Mouse (Mus musculus): ENCODE data around the gene Prep. TPM values are rescaled to one million over a fixed set of nuclear protein-coding genes. Genes with fewer than 3 reads are reported as not detected.
"Not testable (repeated sequence)": the region's sequence is repeated elsewhere in the genome, so short reads cannot be mapped to it uniquely, and the experiment has no call there.

Gene Prep
- polyA plus RNA-seq, 1 experiment, result 4.0 TPM

DNA sequence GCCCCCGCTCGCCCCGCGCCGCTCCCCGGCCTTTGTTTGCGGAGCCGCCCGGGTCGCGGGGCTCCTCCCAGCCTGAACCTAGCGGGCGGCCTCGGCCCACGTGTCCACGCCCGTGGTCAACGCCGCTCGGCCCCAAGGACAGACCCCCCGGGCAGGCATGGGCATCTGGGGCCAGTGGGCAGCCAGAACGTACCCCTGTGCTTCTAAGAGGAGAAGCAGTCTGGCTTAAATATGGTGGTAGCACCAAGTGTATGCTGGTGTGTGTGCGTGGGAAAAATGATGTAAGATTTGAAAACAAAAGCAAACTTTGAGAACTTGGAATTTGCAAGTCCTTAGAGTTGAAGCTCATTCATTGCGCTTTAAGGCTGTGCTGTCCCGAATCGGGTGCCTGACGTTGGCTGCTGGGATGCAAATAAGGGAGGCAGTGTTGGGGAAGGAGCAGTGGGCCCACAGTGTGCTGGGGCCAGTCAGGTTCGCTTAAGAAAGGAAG lies 478 bp downstream of the Prep start:
- Histone ChIP-seq H3K4me1 (ENCODE audit: control insufficient read depth, insufficient read depth, insufficient read length, low read length) (0 out of 2 replicates have a peak, but pooled peaks cover 4% of the 10 kb centered on the region), H3K27ac (replicated peaks; ENCODE audit: low read depth, low read length) (no peak overlapping the region; the same call in 1 of the 2 replicates), H3K4me3 (ENCODE audit: insufficient read depth, low read depth, low read length) (peak overlapping the region; percentile 81)

GRCm38 (mm10) chr10:45069557-45069956 lies 2.6 kb downstream of the Prep start:
- Histone ChIP-seq H3K4me1 (ENCODE audit: control insufficient read depth, insufficient read depth, insufficient read length, low read length) (0 out of 2 replicates have a peak, but pooled peaks cover 4% of the 10 kb centered on the region), H3K27ac (replicated peaks; ENCODE audit: low read depth, low read length) (no peak overlapping the region), H3K4me3 (ENCODE audit: insufficient read depth, low read depth, low read length) (no peak overlapping the region)

GRCm38 (mm10) chr10:45070362-45070761 lies 3.4 kb downstream of the Prep start:
- Histone ChIP-seq H3K4me1 (ENCODE audit: control insufficient read depth, insufficient read depth, insufficient read length, low read length) (0 out of 2 replicates have a peak, but pooled peaks cover 4% of the 10 kb centered on the region), H3K27ac (replicated peaks; ENCODE audit: low read depth, low read length) (no peak overlapping the region), H3K4me3 (ENCODE audit: insufficient read depth, low read depth, low read length) (no peak overlapping the region)

GRCm38 (mm10) chr10:45070929-45071813 lies 4.2 kb downstream of the Prep start:
- no peak overlapping the region for H3K4me3 ChIP-seq (ENCODE audit: insufficient read depth, low read depth, low read length)
- 0 out of 2 replicates have a peak, but pooled peaks cover 3% of the 10 kb centered on the region for H3K4me1 ChIP-seq (ENCODE audit: control insufficient read depth, insufficient read depth, insufficient read length, low read length)
- H3K27ac ChIP-seq (replicated peaks; ENCODE audit: low read depth, low read length), result no peak overlapping the region

- H3K27ac ChIP-seq (replicated peaks; ENCODE audit: low read depth, low read length), result no peak overlapping the region
- H3K4me1 ChIP-seq (ENCODE audit: control insufficient read depth, insufficient read depth, insufficient read length, low read length), result 0 out of 2 replicates have a peak, but pooled peaks cover 2% of the 10 kb centered on the region
- H3K4me3 ChIP-seq (ENCODE audit: insufficient read depth, low read depth, low read length), result no peak overlapping the region
Measured at GRCm38 (mm10) chr10:45072339-45072738, 5.3 kb downstream of the Prep start.

- no peak overlapping the region for H3K4me3 ChIP-seq (ENCODE audit: insufficient read depth, low read depth, low read length)
- H3K27ac ChIP-seq (replicated peaks; ENCODE audit: low read depth, low read length), result no peak overlapping the region
- H3K4me1 ChIP-seq (ENCODE audit: control insufficient read depth, insufficient read depth, insufficient read length, low read length), result 0 out of 2 replicates have a peak, but pooled peaks cover under 1% of the 10 kb centered on the region
Measured at GRCm38 (mm10) chr10:45074543-45074942, 7.5 kb downstream of the Prep start.

DNA sequence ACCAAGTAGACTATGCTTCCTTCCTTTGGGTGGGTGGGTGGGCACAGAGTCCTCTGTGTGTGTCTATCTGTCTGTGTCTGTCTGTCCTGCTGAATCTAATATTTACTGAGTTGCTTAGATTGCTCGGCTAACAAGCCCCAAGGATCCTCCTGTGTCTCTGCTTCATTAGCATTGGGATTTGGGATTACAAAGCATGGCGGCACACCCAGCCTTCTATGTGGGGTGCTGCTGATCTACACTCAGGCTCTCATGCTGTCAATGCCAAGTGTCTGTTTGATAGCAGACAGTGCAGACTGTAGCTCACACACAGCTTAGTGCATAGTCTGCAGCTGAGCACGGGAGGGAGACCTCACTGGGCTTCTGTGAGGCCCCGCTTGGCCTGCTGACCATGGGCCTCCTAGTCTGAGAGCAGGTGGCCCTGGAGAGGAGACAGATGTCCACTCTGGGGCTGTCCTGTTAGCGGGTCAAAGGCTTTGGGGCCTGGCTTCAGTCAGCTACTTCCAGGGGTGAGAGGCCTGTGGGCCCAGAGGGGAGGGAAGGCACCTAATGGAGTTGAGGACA lies 8.6 kb downstream of the Prep start:
- Histone ChIP-seq H3K4me3 (ENCODE audit: insufficient read depth, low read depth, low read length) (no peak overlapping the region), H3K4me1 (ENCODE audit: control insufficient read depth, insufficient read depth, insufficient read length, low read length) (no peaks in the 10 kb centered on the region)

DNA sequence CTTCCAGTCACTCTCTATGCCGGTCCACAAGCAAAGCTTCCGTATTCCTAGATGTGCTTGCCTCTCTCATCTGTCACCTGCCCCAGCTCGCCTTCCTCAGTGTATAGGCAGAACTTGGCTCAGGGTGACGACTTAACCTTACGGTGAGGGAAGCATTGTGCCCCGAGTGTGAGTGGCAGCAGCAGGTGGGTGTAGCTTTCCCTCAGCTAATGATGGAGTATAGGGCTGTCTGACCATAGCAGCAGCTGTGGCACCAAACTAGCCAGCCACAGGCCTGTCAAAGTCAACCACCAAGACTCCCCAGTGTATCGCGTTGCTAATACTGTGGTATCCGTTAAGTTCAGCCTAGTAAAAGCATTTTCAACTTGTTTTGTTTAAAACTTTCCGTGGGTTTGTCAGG lies 9.6 kb downstream of the Prep start:
- Histone ChIP-seq H3K4me3 (ENCODE audit: insufficient read depth, low read depth, low read length) (no peak overlapping the region), H3K27ac (replicated peaks; ENCODE audit: low read depth, low read length) (no peak overlapping the region)

More for the DNA sequence above, 8.6 kb downstream of the Prep start:
- no peak overlapping the region for H3K27ac ChIP-seq (replicated peaks; ENCODE audit: low read depth, low read length)

GRCm38 (mm10) chr10:45077353-45077752 lies 10.3 kb downstream of the Prep start:
- H3K27ac ChIP-seq (replicated peaks; ENCODE audit: low read depth, low read length), result no peak overlapping the region
- no peaks in the 10 kb centered on the region for H3K4me1 ChIP-seq (ENCODE audit: control insufficient read depth, insufficient read depth, insufficient read length, low read length)
- H3K4me3 ChIP-seq (ENCODE audit: insufficient read depth, low read depth, low read length), result no peak overlapping the region

More for the DNA sequence above, 9.6 kb downstream of the Prep start:
- no peaks in the 10 kb centered on the region for H3K4me1 ChIP-seq (ENCODE audit: control insufficient read depth, insufficient read depth, insufficient read length, low read length)

DNA sequence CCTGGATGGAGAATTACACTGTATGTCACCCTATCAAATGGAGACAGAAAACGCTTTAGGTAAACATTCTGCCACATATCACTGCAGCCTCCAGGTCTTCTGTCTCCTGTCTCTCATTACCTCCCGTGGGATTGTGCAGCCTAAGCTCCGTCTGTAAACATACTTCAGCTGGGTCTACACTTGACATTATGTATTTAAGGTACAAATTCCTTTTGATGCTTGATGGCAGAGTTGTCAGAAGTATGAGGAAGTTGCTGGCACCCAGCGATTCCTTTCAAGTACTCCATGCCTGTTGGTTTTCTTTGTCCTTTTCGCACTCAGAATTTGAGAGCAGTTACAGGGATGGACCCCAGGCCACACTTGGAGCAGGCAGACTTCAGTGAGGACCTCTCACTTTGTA lies 12.8 kb downstream of the Prep start:
- no peak overlapping the region for H3K27ac ChIP-seq (replicated peaks; ENCODE audit: low read depth, low read length)
- H3K4me1 ChIP-seq (ENCODE audit: control insufficient read depth, insufficient read depth, insufficient read length, low read length), result no peaks in the 10 kb centered on the region
- H3K4me3 ChIP-seq (ENCODE audit: insufficient read depth, low read depth, low read length), result no peak overlapping the region

DNA sequence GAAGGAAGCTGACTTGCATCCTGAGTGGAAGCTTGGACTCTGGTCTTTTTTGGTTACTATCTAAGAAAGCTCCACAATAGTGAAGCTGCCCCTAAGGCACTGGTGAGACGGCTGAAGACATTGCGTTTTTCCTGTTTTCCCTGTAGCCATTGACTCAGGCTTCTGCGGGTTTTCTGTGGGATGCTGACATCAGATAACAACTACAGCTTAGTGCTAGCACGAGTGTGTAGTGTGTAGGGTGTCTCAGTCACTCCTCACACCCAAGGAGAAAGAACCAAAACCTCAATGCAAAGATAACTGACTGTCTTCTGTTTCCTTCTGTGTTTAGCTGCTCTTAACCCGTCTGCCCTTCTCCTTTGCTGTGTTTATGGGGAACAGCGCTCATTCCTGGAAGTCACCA lies 13.5 kb downstream of the Prep start:
- Histone ChIP-seq H3K4me3 (ENCODE audit: insufficient read depth, low read depth, low read length) (no peak overlapping the region), H3K4me1 (ENCODE audit: control insufficient read depth, insufficient read depth, insufficient read length, low read length) (no peaks in the 10 kb centered on the region), H3K27ac (replicated peaks; ENCODE audit: low read depth, low read length) (no peak overlapping the region)

DNA sequence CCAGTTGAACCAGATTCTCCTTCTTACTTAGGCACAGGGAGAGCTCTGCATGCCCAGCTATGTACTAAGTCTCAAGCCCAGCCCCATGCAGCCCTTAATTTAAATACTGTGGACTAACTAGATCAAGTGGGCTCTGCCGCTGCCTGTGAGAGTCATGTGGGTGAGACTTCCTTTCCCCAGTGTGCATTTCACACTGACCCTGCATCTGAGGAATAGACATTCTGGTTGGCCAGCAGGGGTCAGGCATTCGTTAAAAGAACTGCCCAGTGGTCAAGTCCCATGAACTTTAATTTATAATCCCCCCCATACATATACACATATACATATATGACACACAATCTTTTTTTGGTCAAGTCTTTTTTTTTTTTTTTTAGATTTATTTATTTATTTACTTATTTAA lies 15.7 kb downstream of the Prep start:
- Histone ChIP-seq H3K4me3 (ENCODE audit: insufficient read depth, low read depth, low read length) (no peak overlapping the region), H3K4me1 (ENCODE audit: control insufficient read depth, insufficient read depth, insufficient read length, low read length) (no peaks in the 10 kb centered on the region), H3K27ac (replicated peaks; ENCODE audit: low read depth, low read length) (no peak overlapping the region)

- H3K4me1 ChIP-seq (ENCODE audit: control insufficient read depth, insufficient read depth, insufficient read length, low read length); H3K4me3 ChIP-seq (ENCODE audit: insufficient read depth, low read depth, low read length); H3K27ac ChIP-seq (replicated peaks; ENCODE audit: low read depth, low read length): not testable (repeated sequence)
Measured at GRCm38 (mm10) chr10:45084002-45084401, 17.0 kb downstream of the Prep start.

DNA sequence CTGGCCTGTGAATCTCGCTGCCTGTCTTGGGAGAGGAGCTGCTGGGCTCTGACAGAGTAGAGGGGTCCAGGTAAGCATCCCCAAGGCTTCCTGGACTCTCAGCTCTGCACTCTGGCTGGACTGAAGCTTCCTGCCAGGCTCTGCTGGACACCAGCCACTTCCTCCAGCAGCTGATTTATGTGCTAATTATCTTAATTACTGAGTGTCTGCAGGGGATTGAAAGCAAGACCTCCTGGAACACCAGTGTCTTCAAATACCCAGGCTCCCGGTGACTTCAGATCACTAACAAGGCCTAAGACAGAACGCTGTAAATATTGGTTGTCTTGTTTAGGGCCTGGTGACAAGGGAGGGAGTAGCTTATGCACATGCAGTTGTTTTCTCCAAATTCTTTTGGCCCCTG lies 17.5 kb downstream of the Prep start:
- Histone ChIP-seq H3K4me3 (ENCODE audit: insufficient read depth, low read depth, low read length) (no peak overlapping the region), H3K27ac (replicated peaks; ENCODE audit: low read depth, low read length) (no peak overlapping the region), H3K4me1 (ENCODE audit: control insufficient read depth, insufficient read depth, insufficient read length, low read length) (no peaks in the 10 kb centered on the region)

DNA sequence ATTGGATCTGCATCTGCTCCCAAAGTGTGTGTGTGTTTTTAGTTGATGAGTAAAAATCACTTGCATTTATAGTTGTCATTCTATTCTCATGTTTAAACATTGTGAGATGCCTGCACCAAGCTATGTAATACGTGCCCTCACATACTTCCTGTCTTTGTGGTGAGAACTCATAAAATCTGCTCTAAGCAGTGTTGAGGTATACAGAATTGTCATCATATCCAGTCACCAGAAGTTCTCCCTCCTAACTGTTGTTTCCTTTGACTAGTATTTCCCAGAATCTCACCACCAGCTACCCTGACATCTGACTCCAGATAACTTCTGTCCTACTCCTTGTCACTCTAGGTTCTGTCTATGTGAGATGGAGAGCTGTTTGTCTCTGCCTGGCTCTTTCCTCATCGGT lies 18.3 kb downstream of the Prep start:
- Histone ChIP-seq H3K4me1 (ENCODE audit: control insufficient read depth, insufficient read depth, insufficient read length, low read length) (no peaks in the 10 kb centered on the region), H3K4me3 (ENCODE audit: insufficient read depth, low read depth, low read length) (no peak overlapping the region), H3K27ac (replicated peaks; ENCODE audit: low read depth, low read length) (no peak overlapping the region)

All from brown adipose tissue, adult 24 weeks (tissue).